Mouse (Mus musculus): ENCODE measurements at regions not wholly inside any gene's neighbourhood (a gene's known extent, or its start where the extent isn't known, plus 50 kb on each side); places are given as distances from the start of the nearest gene placed in this dataset.

DNA sequence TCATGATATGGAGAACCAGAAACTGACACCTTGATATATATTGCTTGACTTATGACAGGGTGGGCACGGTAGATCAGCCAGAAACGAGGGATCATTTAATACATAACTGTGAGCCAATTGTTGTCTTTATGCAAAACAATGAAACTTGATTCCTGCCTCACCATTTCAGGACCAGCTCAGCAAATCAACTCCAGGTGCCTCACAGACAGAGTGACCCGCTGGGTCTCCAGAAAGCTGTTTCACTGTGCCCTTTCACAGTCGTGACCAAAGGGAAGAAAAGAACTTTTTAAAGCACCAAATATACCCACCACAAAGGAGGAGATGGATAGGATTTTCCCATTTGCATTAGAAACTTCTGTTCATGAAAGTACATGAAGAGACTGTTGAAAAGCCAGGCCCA is 443.0 kb upstream of the Mki67 start:
- H3K4me3 ChIP-seq, result no peak overlapping the region
- H3K27ac ChIP-seq, result 0 out of 2 replicates have a peak overlapping the region, but pooled peaks have one; percentile 41
- no peak overlapping the region for H3K9ac ChIP-seq
- no peaks in the 10 kb centered on the region for H3K36me3 ChIP-seq
- H3K9me3 ChIP-seq, result no peaks in the 10 kb centered on the region
- H3K27me3 ChIP-seq, result no peaks in the 10 kb centered on the region
- peaks cover 6% of the 10 kb centered on the region for H3K4me1 ChIP-seq
- no peak overlapping the region for H3K4me2 ChIP-seq (replicated peaks)
- 6% methylated on average over 4 of the region's 4 CpGs for WGBS
- no peak for ATAC-seq (ENCODE audit: insufficient number of reproducible peaks, insufficient read depth, low FRiP score, low TSS enrichment)

DNA sequence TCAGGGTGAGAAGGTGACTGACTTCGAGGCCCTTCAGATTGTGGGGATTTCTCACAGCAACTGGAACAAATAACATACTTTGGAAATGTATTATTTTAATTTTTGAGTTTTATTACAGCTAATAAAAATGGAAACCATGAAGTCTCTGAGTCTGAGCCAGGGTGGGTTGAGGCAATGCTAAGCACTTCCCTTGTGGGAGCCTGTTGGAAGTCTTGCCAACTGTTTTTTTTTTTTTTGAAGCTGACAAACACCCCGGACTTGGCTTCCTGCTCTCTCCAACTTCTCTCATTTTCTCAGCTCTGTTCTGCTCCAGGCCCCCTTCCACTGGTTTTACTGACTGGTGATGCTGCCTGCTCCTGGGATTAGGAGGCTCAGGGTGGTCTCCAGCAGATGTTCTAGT is 445.4 kb upstream of the Mki67 start:
- H3K9me3 ChIP-seq, result no peaks in the 10 kb centered on the region
- no peak overlapping the region for H3K4me3 ChIP-seq
- H3K36me3 ChIP-seq, result no peaks in the 10 kb centered on the region
- no peak overlapping the region for H3K4me2 ChIP-seq (replicated peaks)
- no peak overlapping the region for H3K9ac ChIP-seq
- peaks cover 6% of the 10 kb centered on the region for H3K4me1 ChIP-seq
- WGBS, result 74% methylated on average over 2 of the region's 2 CpGs
- ATAC-seq (ENCODE audit: insufficient number of reproducible peaks, insufficient read depth, low FRiP score, low TSS enrichment), result no peak
- no peak overlapping the region for H3K27ac ChIP-seq
- no peaks in the 10 kb centered on the region for H3K27me3 ChIP-seq

DNA sequence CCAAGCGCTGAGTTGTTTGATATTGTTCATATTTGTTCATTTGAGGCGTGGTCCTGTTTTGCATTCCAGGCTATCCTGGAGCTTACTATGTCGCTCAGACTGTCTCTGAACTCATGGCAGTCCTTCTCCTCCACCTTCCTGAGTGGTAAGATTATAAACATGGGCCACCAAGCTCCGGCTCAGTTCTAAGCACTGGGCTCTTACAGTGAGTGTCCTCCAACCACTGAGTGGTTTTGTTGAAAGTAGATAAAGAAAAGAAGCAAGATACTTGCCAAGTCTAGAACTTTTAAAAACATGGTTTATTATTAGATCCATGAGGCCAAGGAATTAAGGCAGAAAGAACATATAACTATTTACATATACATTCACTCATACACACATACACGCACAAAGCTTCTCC is 448.7 kb upstream of the Mki67 start:
- 80% methylated on average over 5 of the region's 5 CpGs for WGBS
- Histone ChIP-seq H3K27ac (no peak overlapping the region), H3K9ac (no peak overlapping the region)

DNA sequence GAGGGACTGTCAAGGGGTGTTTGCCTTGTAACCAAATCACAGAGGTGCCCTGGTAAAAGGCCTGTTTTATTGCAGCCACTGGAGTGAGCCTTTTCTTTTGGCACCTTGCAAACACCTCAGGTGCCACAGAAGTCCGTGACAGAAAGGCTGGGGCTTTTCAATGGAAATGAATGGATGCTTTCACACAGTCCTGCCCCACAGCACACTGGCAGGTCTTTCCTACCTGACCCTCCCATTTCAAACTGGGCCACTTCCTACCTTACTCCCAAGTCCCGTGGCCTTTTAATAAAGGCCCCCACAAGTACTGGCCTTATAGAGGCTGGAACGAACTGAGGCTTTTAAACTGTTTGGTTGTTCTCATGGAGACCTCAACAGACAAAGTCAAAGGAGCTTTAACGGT is 453.1 kb upstream of the Mki67 start:
- Histone ChIP-seq H3K9me3 (no peaks in the 10 kb centered on the region), H3K4me1 (no peaks in the 10 kb centered on the region), H3K36me3 (no peaks in the 10 kb centered on the region), H3K4me3 (no peak overlapping the region), H3K9ac (no peak overlapping the region), H3K27me3 (no peaks in the 10 kb centered on the region), H3K27ac (no peak overlapping the region), H3K4me2 (replicated peaks) (no peak overlapping the region)
- no peak for ATAC-seq (ENCODE audit: insufficient number of reproducible peaks, insufficient read depth, low FRiP score, low TSS enrichment)
- WGBS, result 70% methylated on average over 4 of the region's 4 CpGs

More for the DNA sequence above, 448.7 kb upstream of the Mki67 start:
- Histone ChIP-seq H3K36me3 (no peaks in the 10 kb centered on the region), H3K27me3 (no peaks in the 10 kb centered on the region), H3K4me3 (no peak overlapping the region), H3K4me2 (replicated peaks) (no peak overlapping the region), H3K4me1 (no peaks in the 10 kb centered on the region), H3K9me3 (no peaks in the 10 kb centered on the region)
- no peak for ATAC-seq (ENCODE audit: insufficient number of reproducible peaks, insufficient read depth, low FRiP score, low TSS enrichment)

DNA sequence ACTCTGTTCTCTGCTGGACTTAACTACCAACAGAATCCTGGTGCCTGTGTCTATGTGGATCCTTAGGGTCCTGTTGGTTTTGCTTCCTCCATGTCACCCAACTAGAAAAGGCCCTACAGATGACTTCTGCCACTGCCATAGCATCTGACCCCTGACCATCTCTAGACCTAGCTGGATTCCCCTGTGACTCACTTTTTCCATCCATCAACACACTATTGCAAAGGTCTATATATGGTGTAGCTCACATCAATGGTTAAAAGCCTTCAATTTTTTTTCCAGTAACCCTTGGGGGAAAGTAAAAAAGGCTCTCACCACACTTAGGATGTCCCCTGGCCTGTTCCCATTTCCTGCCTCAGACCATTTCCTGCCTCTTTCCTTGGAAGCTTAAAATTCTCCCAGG is 460.2 kb upstream of the Mki67 start:
- no peaks in the 10 kb centered on the region for H3K36me3 ChIP-seq

DNA sequence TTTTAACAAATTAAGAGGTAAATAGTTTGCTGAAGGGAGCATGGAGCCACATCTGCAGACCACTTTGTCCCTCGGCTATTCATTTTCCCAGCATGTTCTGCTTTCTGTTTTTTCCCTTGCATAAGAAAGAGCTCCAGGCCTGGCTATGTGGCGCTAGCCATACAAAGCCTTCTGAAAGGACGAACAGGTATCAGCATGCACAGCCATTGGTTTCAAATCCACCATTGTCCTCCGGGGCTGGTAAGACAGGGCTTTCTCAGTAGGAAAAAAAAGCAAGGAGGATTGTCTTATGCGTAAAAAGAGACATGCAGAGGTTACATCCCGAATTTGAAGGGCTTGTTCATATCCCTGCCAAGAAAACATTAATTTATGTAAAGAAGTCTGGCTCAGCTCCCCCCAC is 464.8 kb upstream of the Mki67 start:
- no peak overlapping the region for H3K4me2 ChIP-seq (replicated peaks)
- H3K9me3 ChIP-seq, result no peaks in the 10 kb centered on the region
- no peak overlapping the region for H3K9ac ChIP-seq
- no peaks in the 10 kb centered on the region for H3K27me3 ChIP-seq
- H3K36me3 ChIP-seq, result no peaks in the 10 kb centered on the region
- ATAC-seq (ENCODE audit: insufficient number of reproducible peaks, insufficient read depth, low FRiP score, low TSS enrichment), result no peak
- H3K4me3 ChIP-seq, result no peak overlapping the region
- 51% methylated on average over 6 of the region's 6 CpGs for WGBS
- no peak overlapping the region for H3K27ac ChIP-seq
- H3K4me1 ChIP-seq, result peaks cover 3% of the 10 kb centered on the region; the same call in 1 of the 2 replicates

More for the DNA sequence above, 460.2 kb upstream of the Mki67 start:
- no peak overlapping the region for H3K4me2 ChIP-seq (replicated peaks)
- no peak overlapping the region for H3K9ac ChIP-seq
- ATAC-seq (ENCODE audit: insufficient number of reproducible peaks, insufficient read depth, low FRiP score, low TSS enrichment), result no peak
- H3K27me3 ChIP-seq, result no peaks in the 10 kb centered on the region
- H3K4me3 ChIP-seq, result no peak overlapping the region
- no peaks in the 10 kb centered on the region for H3K4me1 ChIP-seq
- H3K9me3 ChIP-seq, result no peaks in the 10 kb centered on the region
- no peak overlapping the region for H3K27ac ChIP-seq

DNA sequence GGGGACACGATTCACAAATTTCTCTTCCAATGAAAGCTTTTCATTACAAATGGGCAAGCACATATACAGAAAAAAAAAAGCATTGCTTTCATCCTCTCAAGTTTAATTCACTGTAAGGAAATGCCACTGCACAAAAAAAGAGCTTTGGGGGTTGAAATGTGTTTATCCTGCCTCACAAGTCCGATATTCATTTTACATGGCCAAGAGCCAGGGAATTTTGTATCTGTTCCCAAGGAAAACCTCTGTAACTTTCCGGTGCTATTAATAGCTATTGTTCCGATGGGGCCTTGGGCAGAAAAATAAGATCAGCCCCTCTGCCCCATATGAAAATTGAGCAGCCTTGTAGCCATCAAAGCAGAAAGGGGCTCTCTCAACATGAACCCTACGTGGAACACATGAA is 465.9 kb upstream of the Mki67 start:
- WGBS, result 70% methylated on average over 5 of the region's 5 CpGs
- no peak overlapping the region for H3K27ac ChIP-seq
- H3K4me2 ChIP-seq (replicated peaks), result no peak overlapping the region
- peaks cover 3% of the 10 kb centered on the region; the same call in 1 of the 2 replicates for H3K4me1 ChIP-seq
- no peak for ATAC-seq (ENCODE audit: insufficient number of reproducible peaks, insufficient read depth, low FRiP score, low TSS enrichment)
- no peak overlapping the region for H3K4me3 ChIP-seq
- H3K36me3 ChIP-seq, result no peaks in the 10 kb centered on the region
- H3K9me3 ChIP-seq, result no peaks in the 10 kb centered on the region
- no peaks in the 10 kb centered on the region for H3K27me3 ChIP-seq
- H3K9ac ChIP-seq, result no peak overlapping the region

DNA sequence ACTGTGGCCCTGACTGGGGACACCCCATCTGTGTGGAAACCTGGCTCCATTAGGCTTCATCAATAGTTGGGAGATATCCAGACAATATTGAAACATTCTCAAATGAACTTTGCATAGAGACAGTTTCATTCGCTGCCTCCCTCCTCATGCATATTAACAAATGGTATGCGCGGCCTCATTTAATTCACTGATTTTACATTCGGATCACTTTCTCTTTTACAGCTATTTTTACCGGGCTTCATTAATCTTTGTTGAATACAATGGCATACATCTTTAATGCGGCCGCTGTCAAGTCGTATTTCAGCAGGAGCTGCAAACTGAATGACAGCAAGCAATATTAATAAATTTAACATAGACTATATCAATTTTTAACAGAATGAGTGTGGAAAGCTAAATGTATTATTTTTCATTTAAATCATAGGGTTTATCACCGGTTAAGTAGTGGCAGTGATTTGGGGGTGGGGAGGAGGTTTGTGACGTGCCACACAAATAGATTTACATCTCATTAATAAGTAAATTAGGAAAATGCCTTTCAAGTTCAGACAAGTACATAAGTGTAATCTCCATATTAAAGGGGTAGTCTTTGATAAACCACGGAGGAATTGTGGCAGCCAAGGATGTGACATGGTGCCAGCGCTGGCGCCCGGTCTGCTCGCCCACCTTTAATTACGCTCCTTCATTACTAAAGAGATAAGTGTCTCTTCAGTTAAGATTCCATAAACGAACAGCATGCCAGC is 480.4 kb upstream of the Mki67 start:
- Histone ChIP-seq H3K9me3 (no peaks in the 10 kb centered on the region), H3K4me3 (no peak overlapping the region), H3K4me1 (no peaks in the 10 kb centered on the region), H3K9ac (no peak overlapping the region), H3K27me3 (no peaks in the 10 kb centered on the region), H3K27ac (no peak overlapping the region), H3K36me3 (no peaks in the 10 kb centered on the region), H3K4me2 (replicated peaks) (no peak overlapping the region)
- 86% methylated on average over 17 of the region's 17 CpGs for WGBS
- ATAC-seq (ENCODE audit: insufficient number of reproducible peaks, insufficient read depth, low FRiP score, low TSS enrichment), result no peak

DNA sequence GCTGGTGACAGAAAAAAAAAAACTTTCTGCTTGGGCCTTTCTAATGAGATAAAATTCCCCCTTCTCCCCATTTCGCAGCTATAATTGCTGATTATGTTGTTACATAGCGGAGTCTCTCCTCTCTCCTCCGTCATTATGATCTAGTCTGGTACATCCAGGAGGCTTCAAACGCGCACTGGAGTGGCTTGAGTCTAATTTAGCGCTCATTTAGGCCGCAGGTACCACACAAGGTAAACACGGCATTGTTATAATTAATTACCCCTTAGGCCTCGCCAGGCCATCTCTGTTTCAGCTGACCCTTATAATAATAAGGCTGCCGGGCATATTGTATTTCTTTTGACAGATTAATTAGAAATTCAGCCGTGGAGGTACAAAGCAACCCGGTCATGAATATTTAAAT is 492.7 kb upstream of the Mki67 start:
- no peaks in the 10 kb centered on the region for H3K36me3 ChIP-seq
- WGBS, result 57% methylated on average over 12 of the region's 12 CpGs
- H3K9ac ChIP-seq, result no peak overlapping the region
- 0 out of 2 replicates have a peak, but pooled peaks cover 4% of the 10 kb centered on the region for H3K27me3 ChIP-seq
- H3K9me3 ChIP-seq, result no peaks in the 10 kb centered on the region
- H3K4me1 ChIP-seq, result peaks cover 31% of the 10 kb centered on the region
- no peak overlapping the region for H3K4me2 ChIP-seq (replicated peaks)
- H3K27ac ChIP-seq, result no peak overlapping the region
- no peak for ATAC-seq (ENCODE audit: insufficient number of reproducible peaks, insufficient read depth, low FRiP score, low TSS enrichment)
- H3K4me3 ChIP-seq, result no peak overlapping the region

DNA sequence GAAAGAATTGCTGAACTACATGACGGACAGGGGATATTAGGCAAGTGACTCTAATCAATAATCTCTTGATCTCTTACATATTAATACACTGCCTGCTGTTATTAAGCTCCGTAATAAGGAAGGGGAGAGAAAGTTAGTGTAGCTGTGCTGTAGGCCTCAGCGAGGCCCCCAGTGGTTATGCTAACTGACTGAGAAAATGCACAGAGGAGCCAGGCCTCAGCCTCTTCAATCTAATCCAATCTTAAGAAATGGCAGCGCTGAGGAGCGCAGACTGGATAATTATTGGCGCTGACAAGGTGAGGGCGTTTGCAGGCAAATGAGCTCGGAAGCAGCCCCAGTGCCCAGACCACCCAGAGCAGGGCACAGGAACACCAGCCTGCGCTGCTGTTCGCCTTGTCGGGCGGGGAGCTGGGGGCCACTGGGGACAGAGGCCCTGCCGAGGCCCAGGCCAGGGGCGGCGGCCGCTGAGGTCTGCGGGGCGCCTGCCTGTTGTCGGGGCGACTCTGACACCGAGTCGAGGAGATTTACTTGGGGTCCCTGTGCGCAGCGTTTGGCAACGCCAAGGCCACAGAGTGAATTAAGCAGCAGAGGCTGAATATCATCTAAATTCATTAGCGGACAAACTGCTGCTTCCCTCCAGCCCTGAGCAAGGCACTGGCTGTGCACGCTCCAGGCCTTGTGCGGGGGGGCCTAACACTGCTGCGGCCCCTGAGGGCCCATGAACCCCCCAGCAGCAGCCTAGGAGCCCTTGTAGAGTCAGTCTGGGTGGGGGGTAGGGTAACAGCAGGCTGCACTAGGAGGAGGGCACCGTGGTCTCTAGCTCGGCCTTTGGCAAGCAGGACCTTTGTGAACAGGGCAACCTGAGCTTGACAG is 493.4 kb upstream of the Mki67 start:
- H3K4me1 ChIP-seq, result peaks cover 38% of the 10 kb centered on the region
- no peak overlapping the region for H3K9ac ChIP-seq
- WGBS, result 22% methylated on average over 31 of the region's 31 CpGs
- H3K27me3 ChIP-seq, result 0 out of 2 replicates have a peak, but pooled peaks cover 4% of the 10 kb centered on the region
- peak overlapping the region; percentile 27 for H3K4me2 ChIP-seq (replicated peaks)
- H3K4me3 ChIP-seq, result no peak overlapping the region
- no peaks in the 10 kb centered on the region for H3K9me3 ChIP-seq
- no peaks in the 10 kb centered on the region for H3K36me3 ChIP-seq
- ATAC-seq (ENCODE audit: insufficient number of reproducible peaks, insufficient read depth, low FRiP score, low TSS enrichment), result peak; percentile 54; the same call in 1 of the 2 replicates
- 0 out of 2 replicates have a peak overlapping the region, but pooled peaks have one; percentile 3 for H3K27ac ChIP-seq

DNA sequence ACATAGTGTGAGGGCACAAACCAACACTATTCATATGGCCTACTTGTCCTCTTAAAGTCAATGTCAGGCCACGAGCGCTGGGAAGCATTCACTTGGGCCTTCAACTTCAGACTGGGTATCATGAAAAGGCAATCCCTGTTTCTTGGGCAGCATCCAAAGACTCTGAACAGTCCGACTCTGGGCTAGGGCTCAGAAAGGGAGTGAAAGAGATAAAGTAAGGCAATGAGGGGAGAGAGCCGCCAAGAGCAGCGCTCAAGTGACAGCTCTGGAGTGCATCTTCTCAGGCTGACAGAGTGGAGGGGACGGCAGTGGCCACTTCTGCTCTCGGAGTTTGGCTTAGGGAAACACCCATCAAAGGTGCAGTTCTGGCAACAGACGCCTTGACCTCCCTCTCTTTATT is 496.3 kb upstream of the Mki67 start:
- no peaks in the 10 kb centered on the region; the same call in 1 of the 2 replicates for H3K36me3 ChIP-seq
- H3K9me3 ChIP-seq, result no peaks in the 10 kb centered on the region
- H3K9ac ChIP-seq, result no peak overlapping the region
- no peak overlapping the region for H3K4me2 ChIP-seq (replicated peaks)
- ATAC-seq (ENCODE audit: insufficient number of reproducible peaks, insufficient read depth, low FRiP score, low TSS enrichment), result no peak
- H3K4me3 ChIP-seq, result no peak overlapping the region
- peak overlapping the region; percentile 70 for H3K27ac ChIP-seq
- 37% methylated on average over 8 of the region's 8 CpGs for WGBS
- 0 out of 2 replicates have a peak, but pooled peaks cover 7% of the 10 kb centered on the region for H3K27me3 ChIP-seq
- peaks cover 46% of the 10 kb centered on the region for H3K4me1 ChIP-seq
